Mouse (Mus musculus): Measurements from ENCODE around the gene Polr3gl. TPM values are rescaled to one million over a fixed set of nuclear protein-coding genes. Genes with fewer than 3 reads are reported as not detected.
A peak's percentile ranks its signal among the peaks of the same experiment; 100 is the strongest.

The Polr3gl gene
- total and polyA plus RNA-seq, 2 experiments: 7.0 to 8.2 TPM

GRCm38 (mm10) chr3:96573611-96574511, 20.1 kb downstream of the Polr3gl start:
- Histone ChIP-seq H3K27ac (replicated peaks; ENCODE audit: insufficient read depth, low read depth, low read length) (peak overlapping the region; percentile 76), H3K9ac (ENCODE audit: low read depth, low read length) (no peak overlapping the region), H3K79me2 (ENCODE audit: control insufficient read depth, insufficient read depth, low read length) (no peaks in the 10 kb centered on the region), H3K4me1 (ENCODE audit: control insufficient read depth, insufficient read depth, low read length) (peaks cover 47% of the 10 kb centered on the region), H3K4me3 (ENCODE audit: insufficient read depth, low read depth, low read length) (no peak overlapping the region), H3K27me3 (ENCODE audit: control insufficient read depth, insufficient read depth, low read length) (no peaks in the 10 kb centered on the region), H3K36me3 (ENCODE audit: control insufficient read depth, insufficient read depth, low read length) (no peaks in the 10 kb centered on the region)
- peak; percentile 87 for DNase-seq (ENCODE audit: extremely low read depth, low read depth, low spot score)
- TF ChIP-seq CTCF (IDR thresholded peaks at IDR 0.05; ENCODE audit: low read depth, low read length) (no peak), POLR2A (IDR thresholded peaks at IDR 0.05; ENCODE audit: extremely low read depth, insufficient read depth, low read length) (no peak)
- WGBS: 15% methylated on average over 19 of the region's 19 CpGs

GRCm38 (mm10) chr3:96571896-96572698, 21.9 kb downstream of the Polr3gl start:
- no peak for TF ChIP-seq POLR2A (IDR thresholded peaks at IDR 0.05; ENCODE audit: extremely low read depth, insufficient read depth, low read length)
- Histone ChIP-seq H3K27me3 (ENCODE audit: control insufficient read depth, insufficient read depth, low read length) (no peaks in the 10 kb centered on the region), H3K9ac (ENCODE audit: low read depth, low read length) (no peak overlapping the region), H3K27ac (replicated peaks; ENCODE audit: insufficient read depth, low read depth, low read length) (peak overlapping the region; percentile 53), H3K36me3 (ENCODE audit: control insufficient read depth, insufficient read depth, low read length) (no peaks in the 10 kb centered on the region), H3K79me2 (ENCODE audit: control insufficient read depth, insufficient read depth, low read length) (no peaks in the 10 kb centered on the region), H3K4me3 (ENCODE audit: insufficient read depth, low read depth, low read length) (no peak overlapping the region), H3K4me1 (ENCODE audit: control insufficient read depth, insufficient read depth, low read length) (peaks cover 42% of the 10 kb centered on the region)
- 34% methylated on average over 16 of the region's 16 CpGs for WGBS
- peak; percentile 84 for DNase-seq (ENCODE audit: extremely low read depth, low read depth, low spot score)

GRCm38 (mm10) chr3:96571336-96571735, 22.6 kb downstream of the Polr3gl start:
- Histone ChIP-seq H3K79me2 (ENCODE audit: control insufficient read depth, insufficient read depth, low read length) (no peaks in the 10 kb centered on the region), H3K36me3 (ENCODE audit: control insufficient read depth, insufficient read depth, low read length) (no peaks in the 10 kb centered on the region), H3K4me1 (ENCODE audit: control insufficient read depth, insufficient read depth, low read length) (peaks cover 40% of the 10 kb centered on the region), H3K9ac (ENCODE audit: low read depth, low read length) (no peak overlapping the region), H3K4me3 (ENCODE audit: insufficient read depth, low read depth, low read length) (no peak overlapping the region), H3K27ac (replicated peaks; ENCODE audit: insufficient read depth, low read depth, low read length) (peak overlapping the region; percentile 53), H3K27me3 (ENCODE audit: control insufficient read depth, insufficient read depth, low read length) (no peaks in the 10 kb centered on the region)
- peak; percentile 60 for DNase-seq (ENCODE audit: extremely low read depth, low read depth, low spot score)
- 35% methylated on average over 2 of the region's 2 CpGs for WGBS
- TF ChIP-seq POLR2A (IDR thresholded peaks at IDR 0.05; ENCODE audit: extremely low read depth, insufficient read depth, low read length) (no peak), CTCF (IDR thresholded peaks at IDR 0.05; ENCODE audit: low read depth, low read length) (no peak)

- whole genome bisulfite sequencing: 67% methylated on average over 7 of the region's 7 CpGs
- peak; percentile 33 for DNase-seq (ENCODE audit: extremely low read depth, low read depth, low spot score)
- H3K4me1 ChIP-seq (ENCODE audit: control insufficient read depth, insufficient read depth, low read length): peaks cover 41% of the 10 kb centered on the region
- H3K79me2 ChIP-seq (ENCODE audit: control insufficient read depth, insufficient read depth, low read length): no peaks in the 10 kb centered on the region
- H3K9ac ChIP-seq (ENCODE audit: low read depth, low read length): no peak overlapping the region
- H3K36me3 ChIP-seq (ENCODE audit: control insufficient read depth, insufficient read depth, low read length): no peaks in the 10 kb centered on the region
- H3K27me3 ChIP-seq (ENCODE audit: control insufficient read depth, insufficient read depth, low read length): no peaks in the 10 kb centered on the region
- no peak for TF ChIP-seq CTCF (IDR thresholded peaks at IDR 0.05; ENCODE audit: low read depth, low read length)
- TF ChIP-seq POLR2A (IDR thresholded peaks at IDR 0.05; ENCODE audit: extremely low read depth, insufficient read depth, low read length): no peak
- no peak overlapping the region for H3K4me3 ChIP-seq (ENCODE audit: insufficient read depth, low read depth, low read length)
- peak overlapping the region; percentile 50 for H3K27ac ChIP-seq (replicated peaks; ENCODE audit: insufficient read depth, low read depth, low read length)
These were observed 23.3 kb downstream of the Polr3gl start for GRCm38 (mm10) chr3:96570643-96571042.

GRCm38 (mm10) chr3:96569966-96570605, 23.9 kb downstream of the Polr3gl start:
- H3K79me2 ChIP-seq (ENCODE audit: control insufficient read depth, insufficient read depth, low read length): no peaks in the 10 kb centered on the region
- no peaks in the 10 kb centered on the region for H3K36me3 ChIP-seq (ENCODE audit: control insufficient read depth, insufficient read depth, low read length)
- H3K4me1 ChIP-seq (ENCODE audit: control insufficient read depth, insufficient read depth, low read length): peaks cover 37% of the 10 kb centered on the region
- 65% methylated on average over 11 of the region's 11 CpGs for WGBS
- TF ChIP-seq CTCF (IDR thresholded peaks at IDR 0.05; ENCODE audit: low read depth, low read length): no peak
- TF ChIP-seq POLR2A (IDR thresholded peaks at IDR 0.05; ENCODE audit: extremely low read depth, insufficient read depth, low read length): no peak
- no peaks in the 10 kb centered on the region for H3K27me3 ChIP-seq (ENCODE audit: control insufficient read depth, insufficient read depth, low read length)
- H3K9ac ChIP-seq (ENCODE audit: low read depth, low read length): no peak overlapping the region
- DNase-seq (ENCODE audit: extremely low read depth, low read depth, low spot score): peak; percentile 24
- H3K27ac ChIP-seq (replicated peaks; ENCODE audit: insufficient read depth, low read depth, low read length): peak overlapping the region; percentile 50
- no peak overlapping the region for H3K4me3 ChIP-seq (ENCODE audit: insufficient read depth, low read depth, low read length)

Measured in liver, adult 2 months (tissue).